In genomic region chr2:91115578-91115970, GRCm38 (mm10) we compare ENCODE assay signal across 8 mouse cellular contexts. TPM values are rescaled to one million over a fixed set of nuclear protein-coding genes. Genes with fewer than 3 reads are reported as not detected.
DNase-seq lines count a peak whose midpoint lies in the region; ATAC-seq and TF ChIP-seq lines count a peak whose summit lies in the region.

No protein-coding gene starts in this region.

- intact Hi-C loops in heart, postnatal 10 days (cut with DNase I): loop anchor here (1.0 to 5.0 kb wide), 3 partner anchors 79 to 142 kb away; partner anchors contain the start of genes Ddb2 and Pacsin3

- no peaks in the 10 kb centered on the region for H3K9me3 ChIP-seq in heart, postnatal 0 days (replicated peaks; ENCODE audit: control insufficient read depth, low read length)
- H3K9me3 ChIP-seq in embryonic facial prominence, embryonic 12.5 days: no peaks in the 10 kb centered on the region
- H3K9me3 ChIP-seq in intestine, postnatal 0 days (ENCODE audit: control insufficient read depth): no peaks in the 10 kb centered on the region
- H3K9me3 ChIP-seq in neural tube, embryonic 11.5 days (ENCODE audit: control insufficient read depth, low read length): no peaks in the 10 kb centered on the region

- peak overlapping the region; percentile 44 for H3K4me3 ChIP-seq in heart, postnatal 0 days (ENCODE audit: low read depth, low read length)
- H3K4me3 ChIP-seq in embryonic facial prominence, embryonic 12.5 days: peak overlapping the region; percentile 39
- peak overlapping the region; percentile 40 for H3K4me3 ChIP-seq in intestine, postnatal 0 days (ENCODE audit: low read depth, low read length)
- H3K4me3 ChIP-seq in neural tube, embryonic 11.5 days (ENCODE audit: low read depth, low read length): peak overlapping the region; percentile 37
- H3K4me3 ChIP-seq in thymus, adult 2 months (ENCODE audit: control insufficient read depth, insufficient read depth, low read length): no peak overlapping the region

- 0 out of 2 replicates have a peak, but pooled peaks cover 6% of the 10 kb centered on the region for H3K36me3 ChIP-seq in heart, postnatal 0 days (replicated peaks; ENCODE audit: control insufficient read depth, insufficient read depth, low read length)
- no peaks in the 10 kb centered on the region for H3K36me3 ChIP-seq in embryonic facial prominence, embryonic 12.5 days
- no peaks in the 10 kb centered on the region for H3K36me3 ChIP-seq in intestine, postnatal 0 days (ENCODE audit: control insufficient read depth, insufficient read depth)
- H3K36me3 ChIP-seq in neural tube, embryonic 11.5 days (ENCODE audit: control insufficient read depth, insufficient read depth, low read length): no peaks in the 10 kb centered on the region
- H3K36me3 ChIP-seq in thymus, adult 2 months (ENCODE audit: control insufficient read depth, insufficient read depth, low read length): no peaks in the 10 kb centered on the region

- TF ChIP-seq EP300 in heart, postnatal 0 days (IDR thresholded peaks at IDR 0.05; ENCODE audit: low read depth): no peak

- peaks cover 11% of the 10 kb centered on the region; the same call in 1 of the 2 replicates for H3K4me1 ChIP-seq in heart, postnatal 0 days (ENCODE audit: control insufficient read depth, insufficient read depth)
- no peaks in the 10 kb centered on the region; the same call in 1 of the 2 replicates for H3K4me1 ChIP-seq in embryonic facial prominence, embryonic 12.5 days
- 0 out of 2 replicates have a peak, but pooled peaks cover 3% of the 10 kb centered on the region for H3K4me1 ChIP-seq in intestine, postnatal 0 days (replicated peaks; ENCODE audit: control insufficient read depth, insufficient read depth, low read length)
- H3K4me1 ChIP-seq in neural tube, embryonic 11.5 days (ENCODE audit: control insufficient read depth, insufficient read depth, low read length): no peaks in the 10 kb centered on the region
- H3K4me1 ChIP-seq in thymus, adult 2 months (replicated peaks; ENCODE audit: control insufficient read depth, insufficient read depth, low read length): no peaks in the 10 kb centered on the region

- H3K9ac ChIP-seq in heart, postnatal 0 days (replicated peaks; ENCODE audit: low read depth, low read length): peak overlapping the region; percentile 52; the same call in 1 of the 2 replicates
- H3K9ac ChIP-seq in embryonic facial prominence, embryonic 12.5 days: peak overlapping the region; percentile 53
- peak overlapping the region; percentile 53; the same call in 1 of the 2 replicates for H3K9ac ChIP-seq in intestine, postnatal 0 days (ENCODE audit: low read depth, low read length)
- peak overlapping the region; percentile 71 for H3K9ac ChIP-seq in neural tube, embryonic 11.5 days (ENCODE audit: low read length)

- TF ChIP-seq CTCF in heart, postnatal 0 days (IDR thresholded peaks at IDR 0.05; ENCODE audit: low read depth): no peak
- TF ChIP-seq CTCF in intestine, postnatal 0 days (IDR thresholded peaks at IDR 0.05; ENCODE audit: low read depth): no peak
- TF ChIP-seq CTCF in thymus, adult 2 months (IDR thresholded peaks at IDR 0.05; ENCODE audit: borderline replicate concordance, control insufficient read depth, extremely low read depth, insufficient read depth, low read length, poor library complexity): no peak

- peak overlapping the region; percentile 80 for H3K4me2 ChIP-seq in heart, postnatal 0 days (ENCODE audit: low read depth, low read length)
- H3K4me2 ChIP-seq in embryonic facial prominence, embryonic 12.5 days (replicated peaks): peak overlapping the region; percentile 88
- H3K4me2 ChIP-seq in intestine, postnatal 0 days (replicated peaks; ENCODE audit: low read depth): peak overlapping the region; percentile 91
- peak overlapping the region; percentile 84 for H3K4me2 ChIP-seq in neural tube, embryonic 11.5 days (ENCODE audit: low read depth)

- H3K27ac ChIP-seq in heart, postnatal 0 days (ENCODE audit: low read depth): peak overlapping the region; percentile 33
- no peak overlapping the region for H3K27ac ChIP-seq in embryonic facial prominence, embryonic 12.5 days
- H3K27ac ChIP-seq in intestine, postnatal 0 days (ENCODE audit: low read depth, low read length): no peak overlapping the region
- no peak overlapping the region for H3K27ac ChIP-seq in neural tube, embryonic 11.5 days (ENCODE audit: low read depth, low read length)
- H3K27ac ChIP-seq in thymus, adult 2 months (ENCODE audit: control insufficient read depth, insufficient read depth, low read length): no peak overlapping the region

- no peak for DNase-seq in heart, postnatal 0 days (ENCODE audit: low spot score)
- no peak for DNase-seq in heart, postnatal 10 days
- no peak for DNase-seq in neural tube, embryonic 11.5 days (ENCODE audit: low spot score)
- no peak for DNase-seq in cerebellum, postnatal 4 days (ENCODE audit: low spot score in 2 of 2)
- no peak for DNase-seq in thymus, adult 2 months
- no peak for DNase-seq in layer of hippocampus, postnatal 36 days

- H3K27me3 ChIP-seq in heart, postnatal 0 days (ENCODE audit: control insufficient read depth, insufficient read depth, low read length): no peaks in the 10 kb centered on the region
- peaks cover 12% of the 10 kb centered on the region; the same call in 1 of the 2 replicates for H3K27me3 ChIP-seq in embryonic facial prominence, embryonic 12.5 days
- no peaks in the 10 kb centered on the region; the same call in none of the 2 replicates for H3K27me3 ChIP-seq in intestine, postnatal 0 days (replicated peaks; ENCODE audit: control insufficient read depth, insufficient read depth, low read length)
- H3K27me3 ChIP-seq in neural tube, embryonic 11.5 days (ENCODE audit: control insufficient read depth, insufficient read depth, low read length): no peaks in the 10 kb centered on the region
- H3K27me3 ChIP-seq in thymus, adult 2 months (ENCODE audit: control insufficient read depth, insufficient read depth, low read length): no peaks in the 10 kb centered on the region

- no peak for TF ChIP-seq POLR2A in thymus, adult 2 months (IDR thresholded peaks at IDR 0.05; ENCODE audit: control insufficient read depth, extremely low read depth, insufficient read depth, low read length, poor library complexity)

- no peak for ATAC-seq in heart, postnatal 0 days (ENCODE audit: insufficient read depth, low read depth)
- no peak for ATAC-seq in embryonic facial prominence, embryonic 12.5 days (ENCODE audit: insufficient number of reproducible peaks, insufficient read depth, low FRiP score, low TSS enrichment)
- no peak for ATAC-seq in intestine, postnatal 0 days
- no peak for ATAC-seq in neural tube, embryonic 11.5 days (ENCODE audit: insufficient read depth, low FRiP score, low TSS enrichment)

- whole genome bisulfite sequencing in heart, postnatal 0 days: 27% methylated on average over 12 of the region's 12 CpGs
- 39% methylated on average over 12 of the region's 12 CpGs for WGBS in embryonic facial prominence, embryonic 12.5 days
- 23% methylated on average over 12 of the region's 12 CpGs for WGBS in intestine, postnatal 0 days
- WGBS in neural tube, embryonic 11.5 days: 39% methylated on average over 12 of the region's 12 CpGs
- WGBS in thymus, adult 2 months: 95% methylated on average over 12 of the region's 12 CpGs

RNA-seq across cellular contexts. Expression of gene Mybpc3, which starts 2.4 kb away (rescaled TPM):
- total RNA-seq in heart, postnatal 0 days (2014; rRNA removed; ENCODE audit: low replicate concordance): 2,256 and 2,313 TPM in 2 replicates
- 1,065 and 1,207 TPM in 2 replicates for polyA plus RNA-seq in heart, postnatal 0 days (2015; fragmentation: Nextera tagmentation; extraction: Ambion mirVana)
- total RNA-seq in heart, postnatal 10 days (2021): 1,000 to 10,000 TPM; 1,924 to 2,166 TPM
- polyA plus RNA-seq in embryonic facial prominence, embryonic 12.5 days (2016; fragmentation: Nextera tagmentation; extraction: Ambion mirVana): 0.09 and 0.31 TPM in 2 replicates
- polyA plus RNA-seq in intestine, postnatal 0 days (2015; fragmentation: Nextera tagmentation; extraction: Ambion mirVana): not detected in 2 replicates
- polyA plus RNA-seq in neural tube, embryonic 11.5 days (2014; fragmentation: Nextera tagmentation; extraction: Ambion mirVana): 0.11 and 0.49 TPM in 2 replicates
- 2.4 and 57.9 TPM in 2 replicates for polyA plus RNA-seq in thymus, adult 2 months (2012; rRNA removed)
- total RNA-seq in layer of hippocampus, postnatal 36 days (2021): under 1 TPM; 0.10 to 0.25 TPM

RNA-seq across cellular contexts. Expression of gene Spi1, which starts 33.4 kb away (rescaled TPM):
- total RNA-seq in heart, postnatal 0 days (2014; rRNA removed; ENCODE audit: low replicate concordance): 2.5 and 21.3 TPM in 2 replicates
- 3.1 and 3.2 TPM in 2 replicates for polyA plus RNA-seq in heart, postnatal 0 days (2015; fragmentation: Nextera tagmentation; extraction: Ambion mirVana)
- total RNA-seq in heart, postnatal 10 days (2021): 1 to 10 TPM; 2.3 to 3.0 TPM
- polyA plus RNA-seq in embryonic facial prominence, embryonic 12.5 days (2016; fragmentation: Nextera tagmentation; extraction: Ambion mirVana): 4.0 and 4.9 TPM in 2 replicates
- 5.1 and 7.3 TPM in 2 replicates for polyA plus RNA-seq in intestine, postnatal 0 days (2015; fragmentation: Nextera tagmentation; extraction: Ambion mirVana)
- 2.8 and 4.2 TPM in 2 replicates for polyA plus RNA-seq in neural tube, embryonic 11.5 days (2014; fragmentation: Nextera tagmentation; extraction: Ambion mirVana)
- polyA plus RNA-seq in thymus, adult 2 months (2012; rRNA removed): 53.6 and 55.7 TPM in 2 replicates
- total RNA-seq in layer of hippocampus, postnatal 36 days (2021): 1 to 10 TPM; 3.9 to 4.1 TPM

RNA-seq across cellular contexts. Expression of gene Slc39a13, which starts 45.4 kb away (rescaled TPM):
- 67.0 and 105 TPM in 2 replicates for total RNA-seq in heart, postnatal 0 days (2014; rRNA removed; ENCODE audit: low replicate concordance)
- 37.9 and 40.8 TPM in 2 replicates for polyA plus RNA-seq in heart, postnatal 0 days (2015; fragmentation: Nextera tagmentation; extraction: Ambion mirVana)
- 10 to 100 TPM; 27.7 to 31.9 TPM for total RNA-seq in heart, postnatal 10 days (2021)
- polyA plus RNA-seq in embryonic facial prominence, embryonic 12.5 days (2016; fragmentation: Nextera tagmentation; extraction: Ambion mirVana): 41.9 and 44.9 TPM in 2 replicates
- 12.6 and 15.0 TPM in 2 replicates for polyA plus RNA-seq in intestine, postnatal 0 days (2015; fragmentation: Nextera tagmentation; extraction: Ambion mirVana)
- polyA plus RNA-seq in neural tube, embryonic 11.5 days (2014; fragmentation: Nextera tagmentation; extraction: Ambion mirVana): 21.9 and 27.6 TPM in 2 replicates
- 45.8 and 59.0 TPM in 2 replicates for polyA plus RNA-seq in thymus, adult 2 months (2012; rRNA removed)
- total RNA-seq in layer of hippocampus, postnatal 36 days (2021): 10 to 100 TPM; 27.2 to 32.2 TPM
